Mouse (Mus musculus) myocyte (in vitro differentiated cells): ENCODE measurements around the gene Adamts13. TPM values are rescaled to one million over a fixed set of nuclear protein-coding genes. Genes with fewer than 3 reads are reported as not detected.

Source experiments
- H3K27me3 ChIP-seq: one replicate; pipeline ENCODE4 v1.6.1; 2011; ENCODE audit not compliant: control insufficient read depth, insufficient read depth, insufficient read length
- H3K36me3 ChIP-seq: one replicate; pipeline ENCODE4 v1.6.1; 2011; ENCODE audit not compliant: control insufficient read depth, insufficient read depth
- H3K4me2 ChIP-seq: one replicate; pipeline ENCODE4 v1.6.1; 2011; ENCODE audit warnings: low read depth, control low read depth
- H3K4me3 ChIP-seq: one replicate; pipeline ENCODE4 v1.5.1; 2011; ENCODE audit warnings: mild to moderate bottlenecking, control low read depth, moderate library complexity
- H3K79me2 ChIP-seq: one replicate; pipeline ENCODE4 v1.6.1; 2011; ENCODE audit not compliant: control insufficient read depth, insufficient read depth
- H3ac ChIP-seq: one replicate; pipeline ENCODE4 v1.6.1; 2011; ENCODE audit not compliant: control insufficient read depth, insufficient read length
- CEBPB ChIP-seq: IDR thresholded peaks from 2 replicates; pipeline ENCODE4 v1.6.1; 2011; ENCODE audit warnings: mild to moderate bottlenecking, moderate library complexity; ENCODE audit not compliant: poor library complexity, insufficient read depth, severe bottlenecking
- E2F4 ChIP-seq: IDR thresholded peaks from one replicate; pipeline ENCODE4 v1.6.1; 2011; ENCODE audit warnings: mild to moderate bottlenecking, control low read depth, moderate library complexity; ENCODE audit not compliant: insufficient read depth
- MAX ChIP-seq: IDR thresholded peaks from one replicate; pipeline ENCODE4 v1.6.1; 2011; ENCODE audit warnings: low read depth, mild to moderate bottlenecking, control low read depth
- MYOD1 ChIP-seq, 3 experiments: IDR thresholded peaks; one replicate each; pipeline ENCODE4 v1.6.1; 2011; ENCODE audit warnings: control low read depth in 2 of 3, low read depth in 2 of 3, mild to moderate bottlenecking in 2 of 3, moderate library complexity in 1 of 3; ENCODE audit not compliant: insufficient read length in 2 of 3, control insufficient read depth in 1 of 3
- MYOG ChIP-seq, 3 experiments: IDR thresholded peaks; one replicate each; pipeline ENCODE4 v1.6.1; 2011; ENCODE audit warnings: control low read depth in 2 of 3, low read depth in 2 of 3, mild to moderate bottlenecking in 2 of 3; ENCODE audit not compliant: insufficient read length in 2 of 3, control insufficient read depth in 1 of 3, insufficient read depth in 1 of 3
- POLR2A ChIP-seq: IDR thresholded peaks from one replicate; pipeline ENCODE4 v1.6.1; 2011; ENCODE audit warnings: low read depth, mild to moderate bottlenecking, control low read depth, moderate library complexity; ENCODE audit not compliant: insufficient read length
- POLR2AphosphoS2 ChIP-seq: IDR thresholded peaks from one replicate; pipeline ENCODE4 v1.6.1; 2011; ENCODE audit warnings: low read depth, control low read depth; ENCODE audit not compliant: insufficient read length
- REST ChIP-seq: IDR thresholded peaks from one replicate; pipeline ENCODE4 v1.6.1; 2011; ENCODE audit warnings: mild to moderate bottlenecking, control low read depth, moderate library complexity; ENCODE audit not compliant: insufficient read depth, insufficient read length
- SRF ChIP-seq: IDR thresholded peaks from one replicate; pipeline ENCODE4 v1.6.1; 2011; ENCODE audit warnings: low read depth; ENCODE audit not compliant: control insufficient read depth, insufficient read length
- TCF12 ChIP-seq: IDR thresholded peaks from one replicate; pipeline ENCODE4 v1.6.1; 2011; ENCODE audit warnings: mild to moderate bottlenecking, control low read depth; ENCODE audit not compliant: poor library complexity, insufficient read depth, severe bottlenecking
- TCF3 ChIP-seq: IDR thresholded peaks from one replicate; pipeline ENCODE4 v1.6.1; 2011; ENCODE audit warnings: low read depth, control low read depth; ENCODE audit not compliant: insufficient read length
- USF1 ChIP-seq: IDR thresholded peaks from one replicate; pipeline ENCODE4 v1.6.1; 2011; ENCODE audit warnings: low read depth, mild to moderate bottlenecking, control low read depth, moderate library complexity
- polyA plus RNA-seq: library from polyadenylated mRNA; unstranded; fragments of >200 nt; fragmentation: generic; extraction: Trizol; gene quantifications from one replicate; pipeline ENCODE4 v1.2.1, GENCODE M21; 2012; ENCODE audit warnings: missing spikeins

Adamts13 gene
- polyA plus RNA-seq, 1 experiment = not detected

GRCm38 (mm10) chr2:27007701-27008100 is 34.5 kb downstream of the Adamts13 start:
- TF ChIP-seq TCF3 = no peak
- no peak for TF ChIP-seq POLR2A
- no peak for TF ChIP-seq SRF
- TF ChIP-seq TCF12 = no peak
- TF ChIP-seq REST = no peak
- no peak for TF ChIP-seq CEBPB
- TF ChIP-seq E2F4 = no peak
- no peak for TF ChIP-seq POLR2AphosphoS2
- no peak for TF ChIP-seq MAX
- no peak for TF ChIP-seq MYOD1 (IDR thresholded peaks at IDR 0.05; ENCODE audit: control insufficient read depth in 1 of 3, insufficient read length in 2 of 3, low read depth in 2 of 3)
- TF ChIP-seq USF1 = no peak
- no peak for TF ChIP-seq MYOG (IDR thresholded peaks at IDR 0.05; ENCODE audit: control insufficient read depth in 1 of 3, insufficient read depth in 1 of 3, insufficient read length in 2 of 3, low read depth in 2 of 3)
- Histone ChIP-seq H3K4me2 (no peak overlapping the region), H3K27me3 (peaks cover 27% of the 10 kb centered on the region), H3K4me3 (no peak overlapping the region), H3ac (no peak overlapping the region), H3K79me2 (peaks cover 21% of the 10 kb centered on the region), H3K36me3 (no peaks in the 10 kb centered on the region)

- peaks cover 19% of the 10 kb centered on the region for H3K27me3 ChIP-seq
- H3K4me3 ChIP-seq = peak within 1 kb of the TSS; percentile 70
- H3K4me2 ChIP-seq = peak within 1 kb of the TSS; percentile 100
- peak within 1 kb of the TSS; percentile 27 for H3ac ChIP-seq
- no peaks in the 10 kb centered on the region for H3K36me3 ChIP-seq
- peaks cover 21% of the 10 kb centered on the region for H3K79me2 ChIP-seq
- no peak for TF ChIP-seq SRF
- TF ChIP-seq TCF12 = no peak
- TF ChIP-seq POLR2A = peak; percentile 84
- TF ChIP-seq TCF3 = no peak
- TF ChIP-seq E2F4 = no peak
- peak; percentile 66 for TF ChIP-seq POLR2AphosphoS2
- TF ChIP-seq MYOD1 (IDR thresholded peaks at IDR 0.05; ENCODE audit: control insufficient read depth in 1 of 3, insufficient read length in 2 of 3, low read depth in 2 of 3) = peak in 2 of 3 experiments; percentile 55 to 66
- no peak for TF ChIP-seq MAX
- TF ChIP-seq REST = no peak
- TF ChIP-seq MYOG (IDR thresholded peaks at IDR 0.05; ENCODE audit: control insufficient read depth in 1 of 3, insufficient read depth in 1 of 3, insufficient read length in 2 of 3, low read depth in 2 of 3) = peak in 1 of 3 experiments; percentile 36
- no peak for TF ChIP-seq CEBPB
- no peak for TF ChIP-seq USF1
These were observed 36.6 kb downstream of the Adamts13 start, which contains the start of gene Cacfd1 for GRCm38 (mm10) chr2:27009714-27010244. TSS of gene Cacfd1 (plus strand) at chr2:27009926.

GRCm38 (mm10) chr2:27017802-27018201 is 44.6 kb downstream of the Adamts13 start:
- Histone ChIP-seq H3ac (no peak overlapping the region), H3K79me2 (no peaks in the 10 kb centered on the region), H3K27me3 (no peaks in the 10 kb centered on the region), H3K4me2 (no peak overlapping the region), H3K36me3 (peaks cover 7% of the 10 kb centered on the region), H3K4me3 (no peak overlapping the region)
- TF ChIP-seq REST (no peak), MYOD1 (IDR thresholded peaks at IDR 0.05; ENCODE audit: control insufficient read depth in 1 of 3, insufficient read length in 2 of 3, low read depth in 2 of 3) (peak in 2 of 3 experiments; percentile 24 to 59), MYOG (IDR thresholded peaks at IDR 0.05; ENCODE audit: control insufficient read depth in 1 of 3, insufficient read depth in 1 of 3, insufficient read length in 2 of 3, low read depth in 2 of 3) (peak; percentile 33 to 82 (median 41)), POLR2AphosphoS2 (peak; percentile 62)

- TF ChIP-seq POLR2AphosphoS2 = peak; percentile 73
- TF ChIP-seq E2F4 = no peak
- peak; percentile 12 for TF ChIP-seq POLR2A
- Histone ChIP-seq H3K4me2 (no peak overlapping the region), H3K4me3 (no peak overlapping the region), H3K79me2 (no peaks in the 10 kb centered on the region), H3ac (no peak overlapping the region), H3K27me3 (peaks cover 1% of the 10 kb centered on the region), H3K36me3 (peaks cover 7% of the 10 kb centered on the region)
These were observed 46.3 kb downstream of the Adamts13 start for GRCm38 (mm10) chr2:27019530-27019929.

- Histone ChIP-seq H3K36me3 (peaks cover under 1% of the 10 kb centered on the region), H3K27me3 (peaks cover 5% of the 10 kb centered on the region), H3K4me3 (no peak overlapping the region), H3ac (no peak overlapping the region), H3K4me2 (no peak overlapping the region), H3K79me2 (no peaks in the 10 kb centered on the region)
- TF ChIP-seq SRF (no peak), E2F4 (no peak), POLR2AphosphoS2 (peak; percentile 34), TCF12 (no peak)
These were observed 47.9 kb downstream of the Adamts13 start for GRCm38 (mm10) chr2:27021103-27021502.
